ENCODE assay signal across 35 mouse cellular contexts in genomic region chr17:17412176-17412575, GRCm38 (mm10). TPM values are rescaled to one million over a fixed set of nuclear protein-coding genes. Genes with fewer than 3 reads are reported as not detected.
"Had no signal": no experiment of that assay in that cellular context is flagged by ENCODE, and none has a peak within 500 bp of the region (broad histone marks: within the 10 kb centered on the region; RNA-seq: fewer than 3 reads in every experiment).

No protein-coding gene starts in this region.

- H3K27me3 ChIP-seq: limb, embryonic 12.5 days; limb, embryonic 13.5 days; limb, embryonic 15.5 days; liver, embryonic 12.5 days; liver, embryonic 13.5 days; liver, embryonic 15.5 days; lung, embryonic 15.5 days; megakaryocyte, embryonic 14.5 days; midbrain, embryonic 12.5 days; midbrain, embryonic 13.5 days; midbrain, embryonic 15.5 days had no signal

- ATAC-seq: liver, embryonic 12.5 days; liver, postnatal 0 days; lung, postnatal 0 days; midbrain, embryonic 13.5 days; midbrain, embryonic 15.5 days; midbrain, embryonic 16.5 days had no signal

- H3K4me1 ChIP-seq: liver, embryonic 12.5 days; liver, embryonic 13.5 days; liver, embryonic 15.5 days; megakaryocyte, embryonic 14.5 days had no signal

- H3K9ac ChIP-seq: limb, embryonic 12.5 days; limb, embryonic 13.5 days; limb, embryonic 15.5 days; liver, embryonic 12.5 days; liver, embryonic 13.5 days; liver, embryonic 14.5 days; liver, embryonic 15.5 days; liver, postnatal 0 days; lung, embryonic 14.5 days; lung, embryonic 15.5 days; midbrain, embryonic 12.5 days; midbrain, embryonic 13.5 days; midbrain, embryonic 15.5 days had no signal

- H3K4me3 ChIP-seq: left cerebral cortex, adult 2 months; limb, embryonic 10.5 days; limb, embryonic 12.5 days; limb, embryonic 13.5 days; limb, embryonic 15.5 days; liver, embryonic 12.5 days; liver, embryonic 13.5 days; liver, embryonic 15.5 days; lung, embryonic 15.5 days; megakaryocyte, embryonic 14.5 days; midbrain, embryonic 10.5 days; midbrain, embryonic 12.5 days; midbrain, embryonic 13.5 days; midbrain, embryonic 15.5 days; myocyte had no signal

- H3K9me3 ChIP-seq: limb, embryonic 10.5 days; limb, embryonic 12.5 days; limb, embryonic 13.5 days; limb, embryonic 15.5 days; liver, embryonic 12.5 days; liver, embryonic 13.5 days; liver, embryonic 15.5 days; lung, embryonic 15.5 days; megakaryocyte, embryonic 14.5 days; midbrain, embryonic 12.5 days; midbrain, embryonic 13.5 days; midbrain, embryonic 15.5 days had no signal

- H3K36me3 ChIP-seq: limb, embryonic 12.5 days; limb, embryonic 13.5 days; limb, embryonic 15.5 days; liver, embryonic 12.5 days; liver, embryonic 13.5 days; liver, embryonic 15.5 days; lung, embryonic 15.5 days; midbrain, embryonic 12.5 days; midbrain, embryonic 13.5 days; midbrain, embryonic 15.5 days had no signal

- H3K27ac ChIP-seq: left cerebral cortex, adult 2 months; limb, embryonic 10.5 days; limb, embryonic 12.5 days; limb, embryonic 13.5 days; limb, embryonic 15.5 days; liver, embryonic 12.5 days; liver, embryonic 13.5 days; liver, embryonic 14.5 days; liver, embryonic 15.5 days; lung, embryonic 15.5 days; macrophage; midbrain, embryonic 10.5 days; midbrain, embryonic 12.5 days; midbrain, embryonic 13.5 days; midbrain, embryonic 15.5 days had no signal

- DNase-seq: left cerebral cortex, postnatal 4 days; liver; liver, embryonic 13.5 days; liver, postnatal 0 days; lung, adult 18-20 months; lung, adult 2 months; lung, embryonic 14.5 days; lung, postnatal 10 days; lung, postnatal 14 days; lung, postnatal 36 days; lung, postnatal 4 days; midbrain, embryonic 14.5 days had no signal

- H3K4me2 ChIP-seq: limb, embryonic 12.5 days; limb, embryonic 13.5 days; limb, embryonic 15.5 days; liver, embryonic 11.5 days; liver, embryonic 12.5 days; liver, embryonic 13.5 days; liver, embryonic 15.5 days; lung, embryonic 14.5 days; lung, embryonic 15.5 days; midbrain, embryonic 12.5 days; midbrain, embryonic 13.5 days; midbrain, embryonic 15.5 days had no signal

RNA-seq across cellular contexts. Expression of gene Lix1, which starts 9.7 kb away (rescaled TPM):
- total RNA-seq: megakaryocyte progenitor cell, adult 5-6 weeks; megakaryocyte, adult 5-6 weeks; megakaryocyte-erythroid progenitor cell, adult 5-6 weeks; monocyte, adult 5-6 weeks had no signal
